Mouse (Mus musculus): ENCODE measurements around the gene Gm28051. TPM values are rescaled to one million over a fixed set of nuclear protein-coding genes. Genes with fewer than 3 reads are reported as not detected.

Gm28051 gene
- total RNA-seq (2021): not detected
- long read RNA-seq, partial matches to known transcripts: 0 of 3 reads
- long read RNA-seq, other reads (novel, unspliced or antisense): 3 of 3 reads

DNA sequence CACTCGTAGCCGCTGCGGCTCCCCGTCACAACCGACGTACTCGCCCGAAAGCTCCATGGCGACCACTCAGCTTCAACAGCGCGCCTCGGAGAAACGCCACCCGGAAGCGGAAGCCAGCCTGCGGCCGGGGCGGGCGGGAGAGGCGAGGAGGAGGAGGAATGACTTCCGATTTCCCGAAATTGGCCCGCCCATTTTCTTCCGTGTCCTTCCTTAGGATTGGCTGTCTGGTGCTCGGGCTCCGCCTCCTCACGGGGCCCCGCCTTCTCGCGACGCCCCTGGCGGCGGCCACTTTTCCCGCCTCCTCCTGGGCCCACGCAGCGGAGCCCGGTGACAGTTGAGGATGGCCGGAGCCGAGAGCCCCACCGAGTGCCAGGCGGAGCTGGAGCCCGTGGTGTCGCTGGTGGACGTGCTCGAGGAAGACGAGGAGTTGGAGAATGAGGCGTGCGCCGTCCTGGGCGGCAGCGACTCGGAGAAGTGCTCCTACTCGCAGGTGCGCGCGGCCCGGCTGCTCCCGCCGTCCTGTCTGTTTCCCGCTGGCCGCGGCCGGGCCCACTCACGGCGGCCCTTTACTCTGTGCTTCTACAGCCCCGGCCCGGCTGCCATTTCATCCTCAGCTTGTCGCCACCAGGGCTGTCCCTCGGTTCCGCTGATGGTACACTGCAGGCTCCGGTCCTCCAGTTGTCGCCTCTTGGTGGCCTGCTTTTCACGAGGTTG lies at the start of gene Gm28051, which contains the start of the genes Gon7 and Ubr7:
Gene Gm28051, minus strand, starts transcription at position 77 of the 714 bp plus-strand sequence.
Gene Gon7, minus strand, starts transcription at position 115 of the 714 bp plus-strand sequence.
Gene Ubr7, plus strand, starts transcription at position 279 of the 714 bp plus-strand sequence.
- peak; percentile 96 to 97 for DNase-seq (ENCODE audit: low spot score in 2 of 2)

DNA sequence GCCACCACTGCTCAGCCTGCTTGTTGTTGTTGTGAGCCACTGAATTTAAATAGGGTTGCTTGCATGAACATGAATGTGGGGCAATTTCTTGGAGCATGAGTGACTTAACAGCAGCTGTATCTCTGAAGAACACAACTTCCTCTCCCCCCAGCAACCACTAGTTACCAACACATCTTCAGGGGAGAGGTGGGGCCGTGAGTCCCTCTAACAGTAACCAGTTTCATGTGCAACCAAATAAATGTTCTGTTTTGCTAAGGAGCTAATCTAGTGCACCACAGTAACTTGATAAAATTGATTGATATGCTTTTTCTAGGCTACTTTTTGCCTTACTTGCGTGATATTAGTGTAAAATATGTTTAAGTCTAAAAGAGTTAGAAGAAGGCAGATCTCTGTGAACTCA lies 42.0 kb upstream of the Gm28051 start:
- no peak for DNase-seq (ENCODE audit: low spot score in 2 of 2)

DNA sequence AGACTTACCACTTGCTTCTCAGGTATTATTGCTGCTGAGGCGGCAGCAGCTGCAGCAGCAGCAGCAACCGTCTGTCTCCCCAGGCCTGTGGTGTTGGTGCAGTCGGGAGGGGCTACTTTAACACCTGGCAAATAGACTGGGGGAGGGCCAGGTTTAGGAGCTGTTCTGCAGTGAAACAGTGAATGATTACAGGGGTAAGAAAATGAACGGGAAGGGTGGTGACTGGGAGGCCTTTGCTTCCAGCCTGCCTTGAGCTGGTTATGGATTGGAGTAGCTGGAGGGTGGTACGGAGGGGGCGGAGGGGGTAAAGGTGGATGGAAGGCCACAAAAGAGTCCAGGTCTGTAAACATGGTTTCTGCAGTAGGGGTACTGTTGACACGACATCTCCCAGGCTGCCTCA lies 30.4 kb upstream of the Gm28051 start:
- DNase-seq (ENCODE audit: low spot score in 2 of 2): no peak

DNA sequence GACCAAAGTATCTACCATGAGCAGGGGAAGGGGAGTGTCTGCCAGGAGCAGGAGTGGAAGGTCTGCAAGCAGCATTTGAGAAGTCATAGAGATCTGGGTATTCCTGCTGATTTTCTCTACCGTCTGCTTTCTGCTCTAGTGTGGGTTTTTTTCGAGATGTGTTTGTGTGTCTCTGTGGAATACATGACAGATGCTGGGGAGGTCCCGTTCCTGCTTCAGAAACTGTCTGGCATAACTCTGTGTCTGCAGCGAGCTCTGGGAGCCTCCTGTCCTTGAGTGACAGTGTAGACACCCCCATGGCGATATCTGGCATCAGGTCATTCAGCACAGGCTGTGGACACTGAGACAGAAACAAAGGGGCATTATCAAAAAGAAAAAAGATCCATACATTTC lies 28.0 kb upstream of the Gm28051 start:
- DNase-seq (ENCODE audit: low spot score in 2 of 2): peak; percentile 26 to 76

DNA sequence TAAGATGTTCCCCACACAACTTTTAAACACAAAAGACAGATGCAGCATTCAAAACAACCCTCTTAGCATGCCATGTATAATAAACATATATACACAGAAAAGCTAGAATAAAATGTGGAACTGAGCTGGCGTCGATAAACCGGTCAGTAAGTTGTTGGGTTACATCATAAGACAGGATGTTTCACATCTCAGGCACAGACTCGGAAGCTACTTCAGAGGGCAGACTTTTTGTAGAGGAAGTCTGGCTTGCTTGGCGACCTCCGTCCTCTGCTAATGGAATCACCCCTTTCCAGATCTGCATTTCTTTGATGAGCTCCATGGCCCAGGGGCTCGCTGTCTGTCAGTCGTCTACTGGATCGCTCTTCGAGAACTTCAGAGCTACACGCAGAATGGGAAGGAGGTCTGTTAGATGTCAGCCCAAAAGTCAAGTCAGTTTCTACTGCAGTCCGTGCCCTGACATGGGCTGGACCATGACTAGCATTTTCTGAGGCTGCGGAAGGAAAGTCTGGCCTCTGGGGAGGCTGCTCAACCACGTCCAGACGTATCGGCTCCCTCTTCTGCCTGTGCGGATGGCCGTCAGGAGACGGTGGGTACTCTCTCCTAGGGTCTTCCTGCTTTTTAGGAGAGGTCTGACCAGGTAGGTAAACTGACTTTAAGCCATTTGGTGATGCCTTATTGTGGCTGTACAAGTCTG lies 27.5 kb upstream of the Gm28051 start:
- no peak for DNase-seq (ENCODE audit: low spot score in 2 of 2)

DNA sequence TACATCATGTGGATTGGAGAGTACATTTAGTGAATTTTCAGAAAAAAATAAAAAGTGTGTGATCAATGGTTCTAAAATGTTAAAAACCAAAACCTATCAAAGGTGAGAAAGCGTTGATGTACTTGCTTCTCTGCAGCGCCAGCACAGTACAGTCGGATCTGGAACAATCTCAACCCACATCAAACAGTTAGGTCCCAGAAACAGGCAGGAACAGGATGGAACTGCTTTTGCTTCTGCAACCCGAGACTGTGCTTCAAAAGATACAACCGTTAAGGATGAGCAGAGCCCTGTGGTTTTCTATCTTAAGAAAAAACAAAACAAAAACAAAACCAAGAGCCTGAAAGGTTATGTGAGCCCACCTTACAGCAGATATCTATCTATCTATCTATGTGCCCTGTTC lies 25.3 kb upstream of the Gm28051 start:
- no peak for DNase-seq (ENCODE audit: low spot score in 2 of 2)

DNA sequence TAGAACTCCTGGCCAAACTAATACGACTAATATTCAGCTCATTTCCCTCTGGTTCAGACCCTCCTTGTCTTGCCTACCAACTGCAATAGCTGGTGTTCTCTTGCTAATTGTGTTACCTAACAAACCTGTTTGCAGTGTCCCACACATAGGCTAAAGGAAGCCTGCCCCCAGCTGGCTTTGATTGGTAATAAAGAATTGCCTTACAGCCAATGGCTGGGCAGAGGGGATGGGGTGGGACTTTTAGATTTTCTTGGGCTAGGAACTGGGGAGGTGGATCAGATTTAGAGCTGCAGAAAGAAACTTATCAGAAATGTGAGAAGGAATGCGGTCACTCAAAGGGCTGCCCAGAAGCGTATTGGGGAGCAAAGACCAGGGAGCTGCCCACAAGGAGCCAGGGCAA lies 21.9 kb upstream of the Gm28051 start:
- DNase-seq (ENCODE audit: low spot score in 2 of 2): no peak

DNA sequence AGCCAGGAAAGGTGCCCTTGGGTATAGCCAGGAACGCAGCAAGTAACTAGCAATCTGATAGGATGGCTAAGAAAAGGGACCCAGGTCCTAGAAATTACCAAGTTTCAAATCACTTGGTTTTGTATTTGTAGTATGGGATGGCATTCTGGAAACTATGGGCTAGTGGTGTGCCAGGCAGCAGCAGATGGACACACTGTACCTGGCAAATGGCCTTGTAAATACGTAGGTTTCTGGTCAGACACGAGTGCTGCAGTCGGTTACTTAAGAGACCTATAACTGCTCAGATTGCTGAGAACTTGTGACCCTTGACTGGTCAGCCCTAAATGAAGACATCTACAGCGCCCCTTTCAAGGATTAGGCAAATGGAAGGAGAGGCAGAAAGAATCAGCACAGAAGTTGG lies 20.6 kb upstream of the Gm28051 start:
- DNase-seq (ENCODE audit: low spot score in 2 of 2): no peak

DNA sequence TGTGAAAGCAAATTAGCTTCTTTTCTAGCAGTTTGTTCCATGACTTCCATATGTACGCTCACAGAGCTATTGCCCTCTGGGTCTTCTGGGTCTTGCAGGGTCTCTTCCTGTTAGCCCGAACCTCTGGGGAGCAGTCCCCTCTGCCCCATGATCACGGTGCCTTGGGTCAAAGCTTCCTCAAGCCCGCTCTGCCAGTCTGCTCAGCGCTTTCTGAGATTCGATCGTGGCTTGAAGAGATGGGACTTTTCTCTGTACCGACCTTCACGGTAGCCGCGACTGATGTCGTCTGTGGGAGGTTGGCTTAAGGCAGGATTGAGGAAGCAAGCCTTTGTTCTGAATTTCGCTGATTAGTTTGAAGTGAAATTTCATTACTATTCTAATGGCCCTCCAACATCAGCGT lies 18.5 kb upstream of the Gm28051 start:
- no peak for DNase-seq (ENCODE audit: low spot score in 2 of 2)

DNA sequence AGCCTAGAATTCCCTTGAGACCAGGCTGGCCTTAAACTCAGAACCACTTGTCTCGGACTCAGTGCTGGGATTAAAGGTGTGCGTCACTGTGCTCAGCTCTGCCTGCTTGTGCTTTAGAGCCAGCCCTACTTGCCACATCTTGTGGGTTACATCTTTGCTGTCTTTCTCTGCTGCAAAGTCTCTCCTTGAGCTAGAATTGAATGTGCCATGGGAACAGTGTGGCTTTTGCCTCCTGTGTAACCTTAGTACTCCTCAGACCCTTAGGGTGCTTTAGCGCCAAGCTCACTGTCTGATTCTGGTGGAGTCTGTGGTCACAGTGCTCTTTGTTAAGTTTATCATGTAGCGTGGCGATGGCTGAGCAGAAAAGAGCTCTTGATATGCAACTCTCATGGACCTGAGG lies 15.1 kb upstream of the Gm28051 start:
- no peak for DNase-seq (ENCODE audit: low spot score in 2 of 2)

DNA sequence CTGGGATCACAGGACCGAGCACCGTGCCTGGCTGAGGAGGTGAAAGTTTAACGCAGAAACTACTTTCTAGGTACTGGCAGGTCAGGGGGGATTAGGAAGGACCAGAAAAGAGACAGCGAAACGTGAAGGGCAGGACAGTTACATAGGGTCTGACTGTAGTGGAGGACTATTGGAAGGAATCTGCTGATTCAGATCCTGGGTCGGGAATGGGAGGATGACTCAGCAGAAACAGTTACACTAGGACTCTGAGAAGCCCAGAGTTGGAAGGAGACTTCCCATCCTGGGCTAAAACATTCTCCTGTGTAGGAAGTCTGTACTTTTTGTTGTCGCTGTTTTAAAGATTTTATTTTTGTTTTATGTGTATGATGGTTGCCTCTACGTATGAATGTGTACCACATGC lies 14.0 kb upstream of the Gm28051 start:
- no peak for DNase-seq (ENCODE audit: low spot score in 2 of 2)

DNA sequence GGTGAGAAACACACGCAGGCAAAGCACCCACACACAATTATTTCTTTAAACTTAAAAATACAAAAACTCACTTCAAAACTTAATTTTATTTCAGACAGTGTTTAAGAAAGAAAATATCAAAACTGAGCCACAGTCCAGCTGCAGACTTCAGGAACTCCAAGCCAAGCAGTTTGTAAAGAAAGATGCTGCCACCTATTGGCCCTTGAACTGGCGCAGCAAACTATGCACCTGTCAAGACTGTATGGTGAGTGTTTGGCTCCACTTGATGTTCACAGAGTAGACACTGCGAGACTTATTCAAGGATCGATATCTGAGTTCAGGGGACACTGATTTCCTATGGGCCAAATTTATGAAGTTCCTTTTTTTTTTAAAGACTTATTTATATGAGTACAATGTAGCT lies 11.4 kb upstream of the Gm28051 start:
- DNase-seq (ENCODE audit: low spot score in 2 of 2): no peak

DNA sequence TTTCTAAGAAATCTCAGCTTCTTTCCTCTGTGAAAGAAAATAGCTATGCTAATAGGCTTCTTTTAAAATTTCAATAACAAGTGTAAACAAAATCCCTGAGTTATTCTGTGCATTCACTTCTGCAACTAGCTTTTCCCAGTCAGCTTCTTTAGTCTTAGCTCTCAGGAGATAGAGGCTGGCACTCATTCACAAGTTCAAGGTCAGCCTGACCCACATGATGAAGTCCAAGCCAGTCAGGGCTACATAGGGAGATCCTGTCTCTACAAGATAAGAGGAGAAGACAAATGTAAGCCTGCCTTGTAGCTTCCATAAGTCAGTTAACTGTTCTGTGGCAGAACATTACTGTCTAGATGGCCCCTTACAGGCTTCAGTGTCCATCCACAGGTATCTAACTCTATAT lies 6.1 kb upstream of the Gm28051 start:
- no peak for DNase-seq (ENCODE audit: low spot score in 2 of 2)

DNA sequence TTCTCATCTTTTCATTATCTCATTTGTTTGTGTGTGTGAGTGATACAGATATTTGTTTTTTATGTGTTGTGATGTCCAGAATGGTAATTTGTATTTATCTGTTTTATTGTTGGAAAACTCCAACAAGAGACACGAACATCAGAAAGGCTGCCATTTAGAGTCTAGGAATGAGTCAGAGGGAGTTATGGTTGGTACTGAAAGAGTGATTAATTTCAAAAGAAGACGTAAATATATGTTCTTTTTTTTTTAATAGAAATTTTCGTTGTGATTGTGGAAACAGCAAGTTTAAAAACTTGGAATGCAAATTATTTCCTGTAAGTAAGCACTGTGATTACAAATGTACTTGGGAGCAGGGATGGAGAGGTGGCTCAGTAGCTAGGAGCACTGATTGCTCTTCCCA lies 4.1 kb upstream of the Gm28051 start:
- DNase-seq (ENCODE audit: low spot score in 2 of 2): no peak

DNA sequence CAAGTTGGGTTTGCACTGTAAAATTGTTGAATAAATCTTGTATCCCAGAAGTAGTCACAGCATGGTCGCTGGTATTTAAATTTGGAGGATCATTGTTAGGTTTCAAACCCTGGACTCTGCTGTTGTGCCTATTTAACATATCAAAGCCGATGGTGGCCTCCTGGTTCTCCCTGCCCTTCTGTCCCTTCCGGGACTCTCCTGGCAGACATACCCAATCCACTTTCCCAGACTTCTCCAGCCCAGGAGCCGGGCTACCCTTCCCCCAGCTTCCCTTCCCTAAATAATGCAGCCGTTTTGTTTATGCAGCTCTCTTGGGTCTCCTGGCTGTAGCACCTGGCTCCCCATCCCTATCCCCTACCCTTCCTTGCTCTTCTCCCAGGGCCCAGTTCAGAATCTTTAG lies 1.4 kb upstream of the Gm28051 start:
- DNase-seq (ENCODE audit: low spot score in 2 of 2): no peak

DNA sequence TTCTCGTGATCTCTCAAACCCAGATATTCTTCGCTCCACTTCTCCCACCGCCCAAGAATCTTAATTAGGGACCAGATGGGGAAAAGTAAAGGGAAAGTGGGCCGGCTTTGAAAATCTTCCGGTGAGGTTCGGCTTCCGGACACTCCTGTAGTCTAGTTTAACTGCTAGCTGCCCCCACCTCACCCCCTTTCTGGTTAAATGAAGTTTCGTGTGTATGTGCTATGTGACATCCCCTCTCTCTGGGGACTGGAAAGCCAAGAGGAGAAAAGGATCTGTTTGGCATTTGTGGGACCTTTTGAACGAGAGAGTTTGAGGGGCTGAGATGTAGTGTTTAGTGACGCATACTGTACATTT lies 815 bp upstream of the Gm28051 start, which contains the start of gene Gm20604:
Gene Gm20604, minus strand, starts transcription at position 270 of the 354 bp plus-strand sequence.
- no peak for DNase-seq (ENCODE audit: low spot score in 2 of 2)

DNA sequence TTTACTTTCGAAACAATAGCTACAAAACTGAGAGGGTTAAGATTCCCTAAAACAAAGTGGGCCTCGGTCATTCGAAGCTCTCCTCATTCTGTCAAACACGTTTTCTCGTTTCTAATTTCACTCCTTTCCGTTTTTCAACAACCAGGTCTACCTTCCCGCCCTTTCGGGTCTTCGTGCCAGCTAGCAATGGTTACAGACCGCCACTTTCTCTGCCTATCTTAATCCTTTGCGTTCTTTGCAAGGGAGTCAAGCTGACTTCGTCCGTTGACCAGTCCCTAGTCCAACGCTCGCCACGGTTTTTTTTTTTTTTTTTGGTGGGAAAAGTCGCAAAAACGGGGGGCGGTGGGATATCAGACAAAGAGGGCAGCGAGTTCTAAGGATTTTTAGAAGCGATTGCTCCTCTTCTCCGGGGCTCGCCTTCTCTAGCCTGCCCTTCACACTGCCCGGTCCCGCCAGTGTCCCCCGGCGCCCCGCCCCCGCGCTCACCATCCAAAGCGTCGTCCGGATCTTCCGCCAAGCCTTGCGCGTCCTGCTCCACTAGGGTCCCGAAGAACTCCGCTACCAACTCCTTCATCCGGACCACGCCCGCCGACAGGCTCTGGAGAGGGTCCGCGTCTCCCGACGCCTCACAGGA lies 393 bp downstream of the Gm28051 start:
- DNase-seq (ENCODE audit: low spot score in 2 of 2): no peak

DNA sequence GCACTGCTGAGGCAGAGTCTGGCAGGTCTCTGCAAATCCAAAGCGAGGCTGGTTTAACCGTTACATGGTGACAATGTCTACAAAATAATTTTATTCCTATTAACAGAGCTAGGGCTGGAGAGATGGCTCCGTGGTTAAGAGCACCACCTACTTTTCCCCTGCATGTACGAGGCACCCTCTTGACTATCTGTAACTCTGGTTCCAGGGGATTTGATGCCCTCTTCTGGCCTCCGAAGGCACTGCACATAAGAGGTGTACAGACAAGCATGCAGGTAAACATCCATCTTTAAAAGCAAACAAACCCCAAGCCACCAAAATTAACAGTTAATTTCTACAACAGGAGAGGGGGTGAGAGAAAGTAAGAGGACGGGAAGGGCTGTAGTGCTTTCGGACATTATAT lies 1.3 kb downstream of the Gm28051 start:
- DNase-seq (ENCODE audit: low spot score in 2 of 2): no peak

DNA sequence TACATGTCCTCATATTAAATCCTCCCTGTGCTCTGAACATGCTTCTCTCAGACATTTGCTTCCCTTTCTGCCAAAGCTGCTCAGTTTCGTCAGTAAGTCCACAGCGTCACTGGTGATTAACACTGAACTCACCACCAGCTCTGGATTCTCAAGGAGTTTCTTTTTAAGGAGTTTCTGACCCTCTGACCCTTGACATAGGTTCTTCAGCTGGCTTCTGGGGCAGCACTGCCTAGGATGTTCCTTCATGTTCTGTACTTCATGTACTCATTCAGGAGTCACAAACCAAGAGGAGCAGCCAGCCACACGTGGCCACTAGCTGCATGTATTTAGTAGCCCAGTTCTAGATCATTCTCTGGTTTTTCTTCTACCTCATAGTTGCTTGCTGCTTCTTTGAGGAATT lies 9.3 kb downstream of the Gm28051 start:
- DNase-seq (ENCODE audit: low spot score in 2 of 2): no peak

DNA sequence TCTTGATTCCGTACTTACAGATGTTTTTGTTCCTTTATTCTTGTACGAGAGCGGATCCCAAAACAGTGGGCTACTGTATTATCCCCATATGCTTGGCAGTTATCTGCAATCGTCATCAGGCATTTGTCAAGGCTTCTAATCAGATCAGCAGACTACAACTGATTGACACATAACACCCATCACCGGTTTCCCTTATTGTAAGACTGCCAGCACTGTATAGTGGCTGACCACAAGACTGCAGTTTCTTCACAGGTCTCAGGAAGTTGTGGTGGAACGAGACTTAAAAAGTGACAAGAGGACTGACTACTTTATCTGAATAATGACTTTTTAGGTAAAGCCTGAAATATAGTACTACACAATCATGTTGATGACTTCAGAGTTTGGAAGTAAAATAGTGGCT lies 12.7 kb downstream of the Gm28051 start:
- no peak for DNase-seq (ENCODE audit: low spot score in 2 of 2)

DNA sequence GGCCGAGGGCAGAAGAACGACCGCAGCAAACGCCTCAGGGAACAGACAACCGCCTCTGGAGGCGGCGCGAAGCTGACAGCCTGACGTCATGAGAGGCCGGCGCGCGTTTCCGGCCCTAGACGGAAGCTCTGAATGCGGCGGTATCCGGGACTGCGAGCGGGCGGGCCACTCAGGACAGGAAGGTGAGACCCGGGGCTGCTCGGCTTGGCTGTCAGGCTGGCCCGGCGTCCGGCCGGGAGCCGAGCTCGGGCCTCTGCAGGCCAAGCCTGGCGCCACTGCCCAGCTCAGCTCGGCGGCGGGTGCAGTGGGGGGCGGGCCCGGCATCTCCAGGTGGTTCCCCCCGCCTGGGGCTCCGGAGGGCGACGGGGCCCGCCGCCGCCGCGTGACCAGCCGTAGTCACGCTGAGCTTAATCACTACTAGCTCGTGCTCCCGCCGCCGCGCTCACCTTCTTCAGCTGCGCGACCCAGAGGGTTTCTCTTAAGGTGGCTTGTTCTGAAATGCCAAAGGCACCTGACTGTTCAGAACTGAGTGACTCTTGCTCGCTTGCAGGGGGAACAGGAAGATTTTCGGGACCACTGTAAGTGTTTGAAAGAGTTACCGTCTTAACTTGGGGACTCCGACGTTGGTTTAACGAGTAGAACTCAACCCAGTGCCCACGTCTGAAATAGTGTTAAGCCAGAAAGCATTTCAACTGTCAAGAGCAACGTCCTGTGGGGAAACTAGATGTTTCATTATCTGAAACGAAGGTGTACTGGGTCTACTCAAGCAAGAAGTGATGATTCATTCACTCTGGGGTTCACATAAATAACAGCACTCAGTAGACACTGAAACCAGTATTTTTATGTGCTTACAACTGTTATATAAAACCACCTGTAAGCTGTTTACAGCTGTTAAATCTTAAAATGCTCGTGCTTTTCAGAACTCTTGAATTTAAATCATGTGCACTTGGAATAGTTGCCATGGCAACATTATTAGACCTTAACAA lies 13.7 kb downstream of the Gm28051 start, which contains the start of the genes Moap1 and Tmem251:
Gene Moap1, minus strand, starts transcription at position 73 of the 986 bp plus-strand sequence.
Gene Tmem251, plus strand, starts transcription at position 174 of the 986 bp plus-strand sequence.
- DNase-seq (ENCODE audit: low spot score in 2 of 2): peak; percentile 87 to 91
